ENCODE assay signal across 30 mouse cellular contexts in the genomic region with DNA sequence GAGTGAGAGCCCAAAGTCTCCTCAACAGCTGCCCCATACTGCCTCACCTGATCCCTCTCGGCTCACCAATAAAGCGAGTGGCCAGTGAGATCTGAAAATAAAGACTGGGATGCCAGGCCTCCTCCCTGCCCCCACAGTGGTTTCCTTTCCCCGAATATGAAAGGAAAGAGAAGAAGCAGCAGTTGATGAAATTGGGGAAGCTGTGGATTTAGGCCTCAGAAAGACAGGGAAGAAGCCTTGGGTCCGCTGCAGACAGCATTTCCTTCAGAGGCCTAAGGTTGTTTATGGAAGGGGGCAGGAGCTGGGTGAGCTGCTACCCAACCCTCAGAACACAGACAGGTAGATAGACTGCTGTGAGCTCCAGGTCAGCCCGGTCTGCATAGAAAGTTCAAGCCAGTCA. TPM values are rescaled to one million over a fixed set of nuclear protein-coding genes. Genes with fewer than 3 reads are reported as not detected.
A peak's percentile ranks its signal among the peaks of the same experiment; 100 is the strongest.
DNase-seq lines count a peak whose midpoint lies in the region; ATAC-seq and TF ChIP-seq lines count a peak whose summit lies in the region.
"Had no signal": no experiment of that assay in that cellular context is flagged by ENCODE, and none has a peak within 500 bp of the region (broad histone marks: within the 10 kb centered on the region; RNA-seq: fewer than 3 reads in every experiment).

No protein-coding gene starts in this region.

- no peaks in the 10 kb centered on the region for H3K27me3 ChIP-seq in liver, embryonic 12.5 days (replicated peaks)
- no peaks in the 10 kb centered on the region for H3K27me3 ChIP-seq in liver, embryonic 11.5 days (replicated peaks; ENCODE audit: control insufficient read depth, insufficient read depth, low read length)
- no peaks in the 10 kb centered on the region for H3K27me3 ChIP-seq in hindbrain, embryonic 16.5 days (replicated peaks; ENCODE audit: control insufficient read depth, insufficient read depth, low read length)
- H3K27me3 ChIP-seq: hindbrain, embryonic 13.5 days; limb, embryonic 12.5 days; midbrain, embryonic 15.5 days; neural tube, embryonic 12.5 days had no signal

- no peaks in the 10 kb centered on the region for H3K9me3 ChIP-seq in liver, embryonic 12.5 days (replicated peaks)
- no peaks in the 10 kb centered on the region for H3K9me3 ChIP-seq in liver, embryonic 11.5 days (ENCODE audit: control insufficient read depth, low read length)
- no peaks in the 10 kb centered on the region for H3K9me3 ChIP-seq in hindbrain, embryonic 16.5 days (ENCODE audit: control insufficient read depth, low read length)
- H3K9me3 ChIP-seq: heart, embryonic 10.5 days; hindbrain, embryonic 13.5 days; limb, embryonic 12.5 days; midbrain, embryonic 15.5 days; neural tube, embryonic 12.5 days had no signal

- no peak overlapping the region for H3K4me3 ChIP-seq in liver, embryonic 12.5 days
- H3K4me3 ChIP-seq in liver, embryonic 11.5 days (ENCODE audit: low read depth, low read length), result no peak overlapping the region
- peak overlapping the region; percentile 30; the same call in 1 of the 2 replicates for H3K4me3 ChIP-seq in bone marrow macrophage, adult 2 months (ENCODE audit: insufficient read depth, low read length)
- H3K4me3 ChIP-seq in hindbrain, embryonic 16.5 days (ENCODE audit: low read length), result no peak overlapping the region
- H3K4me3 ChIP-seq: erythroblast, embryonic 14.5 days; heart, embryonic 10.5 days; hindbrain, embryonic 13.5 days; limb, embryonic 12.5 days; midbrain, embryonic 15.5 days; myocyte; neural tube, embryonic 12.5 days had no signal

- no peak for DNase-seq in liver, embryonic 11.5 days (ENCODE audit: low spot score)
- DNase-seq in layer of hippocampus, postnatal 25 days (ENCODE audit: extremely low spot score in 1 of 2, low spot score in 1 of 2), result no peak
- DNase-seq: adrenal gland, postnatal 10 days; B cell, adult 2 months; cerebellum, adult 18-20 months; cerebellum, postnatal 10 days; gastrocnemius, postnatal 14 days; heart, adult 11 months; heart, postnatal 4 days; kidney, adult 9 months; kidney, postnatal 10 days; lung, embryonic 14.5 days; right cerebral cortex, adult 18-20 months; thymus, adult 2 months; thymus, postnatal 36 days had no signal

- H3K36me3 ChIP-seq in liver, embryonic 12.5 days, result peaks cover 22% of the 10 kb centered on the region
- H3K36me3 ChIP-seq in liver, embryonic 11.5 days (ENCODE audit: control insufficient read depth, insufficient read depth, low read length), result peaks cover 2% of the 10 kb centered on the region; the same call in 1 of the 2 replicates
- 0 out of 2 replicates have a peak, but pooled peaks cover 6% of the 10 kb centered on the region for H3K36me3 ChIP-seq in hindbrain, embryonic 16.5 days (ENCODE audit: control insufficient read depth, insufficient read depth, low read length)

- no peak for TF ChIP-seq POLR2A in bone marrow macrophage, adult 2 months (IDR thresholded peaks at IDR 0.05; ENCODE audit: borderline replicate concordance, low read depth, low read length)

- TF ChIP-seq CTCF in bone marrow macrophage, adult 2 months (IDR thresholded peaks at IDR 0.05; ENCODE audit: low read depth, low read length), result no peak

- H3K9ac ChIP-seq in liver, embryonic 12.5 days, result no peak overlapping the region
- H3K9ac ChIP-seq in liver, embryonic 11.5 days (ENCODE audit: low read depth, low read length), result no peak overlapping the region
- no peak overlapping the region for H3K9ac ChIP-seq in hindbrain, embryonic 16.5 days (ENCODE audit: low read depth, low read length)
- H3K9ac ChIP-seq: hindbrain, embryonic 13.5 days; limb, embryonic 12.5 days; liver, embryonic 14.5 days; lung, embryonic 14.5 days; midbrain, embryonic 15.5 days; neural tube, embryonic 12.5 days had no signal

- no peak for ATAC-seq in liver, embryonic 12.5 days
- no peak for ATAC-seq in liver, embryonic 11.5 days (replicated peaks; ENCODE audit: low FRiP score)
- peak; percentile 66 for ATAC-seq in granulocyte monocyte progenitor cell, adult 5-6 weeks (replicated peaks; ENCODE audit: poor library complexity, severe bottlenecking)
- ATAC-seq in hindbrain, embryonic 16.5 days, result no peak
- ATAC-seq: activated CD4-positive, CD25-positive, alpha-beta regulatory T cell, adult 4 months; intestine, postnatal 0 days; midbrain, embryonic 15.5 days had no signal

- peaks cover 30% of the 10 kb centered on the region for H3K4me1 ChIP-seq in liver, embryonic 12.5 days
- H3K4me1 ChIP-seq in liver, embryonic 11.5 days (replicated peaks; ENCODE audit: control insufficient read depth, insufficient read depth, low read length), result peaks cover 11% of the 10 kb centered on the region
- H3K4me1 ChIP-seq in bone marrow macrophage, adult 2 months (ENCODE audit: control insufficient read depth, insufficient read depth, low read length), result peaks cover 61% of the 10 kb centered on the region
- H3K4me1 ChIP-seq in hindbrain, embryonic 16.5 days (ENCODE audit: control insufficient read depth, insufficient read depth, low read depth, low read length), result no peaks in the 10 kb centered on the region
- H3K4me1 ChIP-seq: hindbrain, embryonic 13.5 days; midbrain, embryonic 15.5 days had no signal

- 0 out of 2 replicates have a peak overlapping the region, but pooled peaks have one; percentile 34 for H3K4me2 ChIP-seq in liver, embryonic 12.5 days
- no peak overlapping the region for H3K4me2 ChIP-seq in liver, embryonic 11.5 days
- H3K4me2 ChIP-seq in hindbrain, embryonic 16.5 days (ENCODE audit: low read length), result no peak overlapping the region
- H3K4me2 ChIP-seq: hindbrain, embryonic 13.5 days; limb, embryonic 12.5 days; lung, embryonic 14.5 days; midbrain, embryonic 15.5 days; neural tube, embryonic 12.5 days had no signal

- WGBS in liver, embryonic 12.5 days (ENCODE audit: insufficient replicate concordance), result 33% methylated on average over 5 of the region's 5 CpGs
- WGBS in liver, embryonic 11.5 days, result 69% methylated on average over 5 of the region's 5 CpGs
- WGBS in hindbrain, embryonic 16.5 days, result 85% methylated on average over 5 of the region's 5 CpGs

- H3K27ac ChIP-seq in liver, embryonic 12.5 days, result 0 out of 2 replicates have a peak overlapping the region, but pooled peaks have one; percentile 1
- no peak overlapping the region for H3K27ac ChIP-seq in liver, embryonic 11.5 days (ENCODE audit: low read depth, low read length)
- peak overlapping the region; percentile 89 for H3K27ac ChIP-seq in bone marrow macrophage, adult 2 months (ENCODE audit: insufficient read depth, low read depth, low read length)
- no peak overlapping the region for H3K27ac ChIP-seq in hindbrain, embryonic 16.5 days (ENCODE audit: low read depth, low read length)
- H3K27ac ChIP-seq: heart, embryonic 10.5 days; hindbrain, embryonic 13.5 days; limb, embryonic 12.5 days; liver, embryonic 14.5 days; midbrain, embryonic 15.5 days; neural tube, embryonic 12.5 days; stomach, postnatal 0 days had no signal

RNA-seq across cellular contexts. Expression of gene Dnmt1, which starts 7.1 kb away (rescaled TPM):
- polyA plus RNA-seq in liver, embryonic 12.5 days (2016; fragmentation: Nextera tagmentation; extraction: Ambion mirVana), result 97.3 and 101 TPM in 2 replicates
- 85.1 and 87.5 TPM in 2 replicates for polyA plus RNA-seq in liver, embryonic 11.5 days (2014; fragmentation: Nextera tagmentation; extraction: Ambion mirVana)
- 53.0 and 54.5 TPM in 2 replicates for polyA plus RNA-seq in bone marrow macrophage, adult 2 months (2012; ENCODE audit: insufficient read depth, insufficient read length, missing spikeins)
- 172 and 204 TPM in 2 replicates for total RNA-seq in granulocyte monocyte progenitor cell, adult 5-6 weeks (2014; fragmentation: Nextera tagmentation)
- total RNA-seq in granulocyte monocyte progenitor cell, adult 5-6 weeks (2017), result 244 and 247 TPM in 2 replicates
- 49.5 and 64.2 TPM in 2 replicates for polyA plus RNA-seq in hindbrain, embryonic 16.5 days (2015; fragmentation: Nextera tagmentation; extraction: Ambion mirVana)
- total RNA-seq in layer of hippocampus, postnatal 25 days (2021), result 10 to 100 TPM; 34.6 to 36.3 TPM

RNA-seq across cellular contexts. Expression of gene S1pr2, which starts 9.8 kb away (rescaled TPM):
- 6.6 and 6.7 TPM in 2 replicates for polyA plus RNA-seq in liver, embryonic 12.5 days (2016; fragmentation: Nextera tagmentation; extraction: Ambion mirVana)
- 15.2 and 16.8 TPM in 2 replicates for polyA plus RNA-seq in liver, embryonic 11.5 days (2014; fragmentation: Nextera tagmentation; extraction: Ambion mirVana)
- 46.5 and 48.2 TPM in 2 replicates for polyA plus RNA-seq in bone marrow macrophage, adult 2 months (2012; ENCODE audit: insufficient read depth, insufficient read length, missing spikeins)
- total RNA-seq in granulocyte monocyte progenitor cell, adult 5-6 weeks (2014; fragmentation: Nextera tagmentation), result 3.7 and 11.0 TPM in 2 replicates
- total RNA-seq in granulocyte monocyte progenitor cell, adult 5-6 weeks (2017), result 3.2 and 3.4 TPM in 2 replicates
- 9.5 and 10.3 TPM in 2 replicates for polyA plus RNA-seq in hindbrain, embryonic 16.5 days (2015; fragmentation: Nextera tagmentation; extraction: Ambion mirVana)
- 1 to 10 TPM; 2.5 to 3.6 TPM for total RNA-seq in layer of hippocampus, postnatal 25 days (2021)

RNA-seq across cellular contexts. Expression of gene Mrpl4, which starts 35.8 kb away (rescaled TPM):
- polyA plus RNA-seq in liver, embryonic 12.5 days (2016; fragmentation: Nextera tagmentation; extraction: Ambion mirVana), result 89.3 and 91.4 TPM in 2 replicates
- polyA plus RNA-seq in liver, embryonic 11.5 days (2014; fragmentation: Nextera tagmentation; extraction: Ambion mirVana), result 138 and 145 TPM in 2 replicates
- polyA plus RNA-seq in bone marrow macrophage, adult 2 months (2012; ENCODE audit: insufficient read depth, insufficient read length, missing spikeins), result 52.7 and 61.3 TPM in 2 replicates
- total RNA-seq in granulocyte monocyte progenitor cell, adult 5-6 weeks (2014; fragmentation: Nextera tagmentation), result 44.8 and 73.4 TPM in 2 replicates
- total RNA-seq in granulocyte monocyte progenitor cell, adult 5-6 weeks (2017), result 44.5 and 46.0 TPM in 2 replicates
- polyA plus RNA-seq in hindbrain, embryonic 16.5 days (2015; fragmentation: Nextera tagmentation; extraction: Ambion mirVana), result 112 and 114 TPM in 2 replicates
- total RNA-seq in layer of hippocampus, postnatal 25 days (2021), result 10 to 100 TPM; 60.1 to 62.4 TPM

RNA-seq across cellular contexts. Expression of gene Icam1, which starts 49.0 kb away (rescaled TPM):
- polyA plus RNA-seq in liver, embryonic 12.5 days (2016; fragmentation: Nextera tagmentation; extraction: Ambion mirVana), result 9.9 TPM in 2 replicates
- 12.2 and 13.0 TPM in 2 replicates for polyA plus RNA-seq in liver, embryonic 11.5 days (2014; fragmentation: Nextera tagmentation; extraction: Ambion mirVana)
- polyA plus RNA-seq in bone marrow macrophage, adult 2 months (2012; ENCODE audit: insufficient read depth, insufficient read length, missing spikeins), result 67.4 and 79.0 TPM in 2 replicates
- 11.6 and 14.7 TPM in 2 replicates for total RNA-seq in granulocyte monocyte progenitor cell, adult 5-6 weeks (2014; fragmentation: Nextera tagmentation)
- total RNA-seq in granulocyte monocyte progenitor cell, adult 5-6 weeks (2017), result 5.9 and 8.0 TPM in 2 replicates
- polyA plus RNA-seq in hindbrain, embryonic 16.5 days (2015; fragmentation: Nextera tagmentation; extraction: Ambion mirVana), result 3.4 and 5.3 TPM in 2 replicates
- total RNA-seq in layer of hippocampus, postnatal 25 days (2021), result 1 to 10 TPM; 2.1 to 2.7 TPM

Comparison
In these comparisons a context has a peak if more than half of its experiments do, and no peak if none do; other contexts are left out.
1. H3K27ac ChIP-seq: peak in liver, embryonic 12.5 days (single experiment) and bone marrow macrophage, adult 2 months (single experiment); none in liver, embryonic 11.5 days (single experiment) and hindbrain, embryonic 16.5 days (single experiment).